Mouse (Mus musculus): ENCODE data around the gene Plekha7. TPM values are rescaled to one million over a fixed set of nuclear protein-coding genes. Genes with fewer than 3 reads are reported as not detected.

Plekha7 gene
- polyA plus RNA-seq (2016; fragmentation: Nextera tagmentation; extraction: Ambion mirVana) = 20.8 and 22.1 TPM in 2 replicates

DNA sequence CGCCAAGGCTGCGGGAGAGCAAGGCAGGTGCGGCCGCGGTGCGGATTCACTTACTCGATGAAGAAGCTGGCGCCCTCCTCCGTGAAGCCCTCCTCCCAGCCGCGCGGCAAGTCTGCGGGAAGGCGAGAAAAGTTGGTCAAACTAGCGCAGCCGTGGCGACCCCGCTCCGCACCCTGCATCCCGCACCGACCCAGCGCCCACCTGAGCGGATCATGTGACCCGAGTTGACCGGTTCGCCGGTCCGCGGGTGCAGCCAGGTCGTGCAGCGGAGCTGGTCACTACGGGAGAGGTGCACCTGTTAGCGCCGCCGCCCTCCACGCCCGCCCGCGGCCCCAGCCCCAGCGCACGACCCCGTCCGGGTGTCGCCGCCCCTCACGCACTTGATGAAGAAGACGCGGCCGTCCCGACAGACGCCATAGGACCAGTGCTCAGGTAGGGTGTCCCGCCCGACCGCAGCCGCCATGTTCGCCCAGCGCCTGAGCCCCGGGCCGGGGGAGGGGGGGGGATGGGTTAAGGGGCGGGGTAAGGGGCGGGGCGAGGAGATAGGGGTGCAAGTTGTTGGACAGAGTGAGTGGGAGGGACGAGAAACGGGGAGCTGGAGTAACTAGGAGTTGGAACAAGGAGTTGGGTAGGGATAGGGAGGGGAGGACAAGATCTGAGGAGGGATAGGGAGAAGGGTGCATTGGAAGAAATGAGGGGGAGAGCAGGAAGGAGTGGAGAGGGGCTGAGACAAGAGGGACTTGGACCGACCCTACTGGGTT lies at the start of gene Plekha7:
Plekha7 (minus strand) TSS at position 506 of the 761 bp plus-strand sequence.
- WGBS = under 1% methylated on average over 65 of the region's 65 CpGs

DNA sequence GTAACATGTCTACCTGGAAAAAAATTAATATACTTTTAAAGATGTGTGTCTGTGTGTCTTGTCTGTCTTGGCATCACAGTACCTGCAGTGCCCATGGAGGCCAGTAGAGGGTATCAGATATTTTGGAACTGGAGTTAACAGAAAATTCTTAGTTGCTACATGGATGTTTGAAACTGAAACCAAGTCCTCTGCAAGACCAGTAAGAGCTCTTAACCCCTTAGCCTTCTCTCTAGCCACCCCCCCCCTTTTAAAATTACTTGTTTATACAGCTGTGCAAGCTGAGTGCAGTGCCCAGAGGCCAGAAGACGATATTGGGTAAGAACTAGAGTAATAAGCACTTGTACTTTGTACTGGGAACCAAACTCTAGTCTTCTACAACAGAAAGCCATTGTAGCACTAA lies 28.1 kb upstream of the Plekha7 start:
- peaks cover 11% of the 10 kb centered on the region for H3K4me1 ChIP-seq (replicated peaks)
- H3K9me3 ChIP-seq = no peaks in the 10 kb centered on the region
- H3K27ac ChIP-seq = no peak overlapping the region
- peak; percentile 53 for DNase-seq (ENCODE audit: low spot score)
- WGBS = 75% methylated on average over 1 of the region's 1 CpGs
- H3K36me3 ChIP-seq = peaks cover 50% of the 10 kb centered on the region
- no peaks in the 10 kb centered on the region for H3K27me3 ChIP-seq (ENCODE audit: insufficient read depth, poor library complexity, severe bottlenecking)
- no peak overlapping the region for H3K4me3 ChIP-seq

More for the DNA sequence above, at the start of gene Plekha7:
- peak; percentile 86 for DNase-seq (ENCODE audit: low spot score)
- Histone ChIP-seq H3K4me1 (replicated peaks) (peaks cover 51% of the 10 kb centered on the region), H3K27me3 (ENCODE audit: insufficient read depth, poor library complexity, severe bottlenecking) (peaks cover 9% of the 10 kb centered on the region; the same call in 1 of the 2 replicates), H3K27ac (peak within 1 kb of the TSS; percentile 92), H3K9me3 (no peaks in the 10 kb centered on the region), H3K4me3 (peak within 1 kb of the TSS; percentile 88), H3K36me3 (no peaks in the 10 kb centered on the region)

DNA sequence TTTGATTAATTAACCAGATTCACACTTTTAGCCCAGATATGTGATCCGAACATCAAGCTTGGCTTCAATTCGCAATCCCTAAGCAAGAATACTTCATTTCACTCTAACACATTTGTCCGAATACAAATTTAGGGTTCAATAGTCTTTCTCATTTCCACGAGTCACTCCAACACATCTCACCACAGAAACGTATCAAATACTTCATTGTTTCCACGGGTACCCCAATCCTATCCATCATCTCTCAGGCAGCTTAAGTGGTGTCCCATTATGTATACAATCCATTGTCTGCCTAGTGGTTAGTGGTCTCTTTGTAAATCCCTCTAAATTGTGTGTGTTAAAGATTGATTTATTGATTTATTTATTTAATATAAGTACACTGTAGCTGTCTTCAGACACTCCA lies 27.0 kb upstream of the Plekha7 start:
- no peak overlapping the region for H3K27ac ChIP-seq
- peaks cover 11% of the 10 kb centered on the region for H3K4me1 ChIP-seq (replicated peaks)
- 80% methylated on average over 6 of the region's 6 CpGs for WGBS
- peaks cover 51% of the 10 kb centered on the region for H3K36me3 ChIP-seq
- DNase-seq (ENCODE audit: low spot score) = no peak
- H3K9me3 ChIP-seq = no peaks in the 10 kb centered on the region
- H3K27me3 ChIP-seq (ENCODE audit: insufficient read depth, poor library complexity, severe bottlenecking) = no peaks in the 10 kb centered on the region
- peak overlapping the region; percentile 91; the same call in 1 of the 2 replicates for H3K4me3 ChIP-seq

DNA sequence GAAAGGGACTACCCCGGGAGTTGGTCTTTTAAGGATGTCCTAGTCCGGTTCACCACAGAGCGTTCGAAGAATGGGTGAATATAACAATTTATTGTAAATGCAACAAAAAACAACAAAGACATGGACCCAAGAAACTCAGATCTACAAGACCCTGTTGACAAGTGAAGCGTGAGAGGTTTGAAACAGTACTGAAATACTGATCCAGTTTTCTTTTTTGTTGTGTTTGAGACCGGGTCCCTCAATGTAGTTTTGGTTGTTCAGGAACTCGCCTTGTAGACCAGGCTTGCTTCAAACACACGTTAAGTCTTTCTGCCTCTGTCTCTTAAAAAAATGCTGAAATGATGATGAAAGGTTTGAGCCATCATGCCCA lies 26.5 kb upstream of the Plekha7 start:
- H3K4me3 ChIP-seq = peak overlapping the region; percentile 91
- H3K4me1 ChIP-seq (replicated peaks) = peaks cover 11% of the 10 kb centered on the region
- H3K27ac ChIP-seq = peak overlapping the region; percentile 95
- 29% methylated on average over 8 of the region's 8 CpGs for WGBS
- no peak for DNase-seq (ENCODE audit: low spot score)
- no peaks in the 10 kb centered on the region for H3K27me3 ChIP-seq (ENCODE audit: insufficient read depth, poor library complexity, severe bottlenecking)
- no peaks in the 10 kb centered on the region for H3K9me3 ChIP-seq
- peaks cover 51% of the 10 kb centered on the region for H3K36me3 ChIP-seq

GRCm38 (mm10) chr7:116333713-116334668 lies 25.8 kb upstream of the Plekha7 start, which contains the start of gene Rps13:
TSS of gene Rps13 (minus strand) at chr7:116334195.
- Histone ChIP-seq H3K4me1 (replicated peaks) (peaks cover 11% of the 10 kb centered on the region), H3K36me3 (peaks cover 50% of the 10 kb centered on the region), H3K9me3 (no peaks in the 10 kb centered on the region), H3K27me3 (ENCODE audit: insufficient read depth, poor library complexity, severe bottlenecking) (no peaks in the 10 kb centered on the region), H3K4me3 (peak within 1 kb of the TSS; percentile 91), H3K27ac (peak within 1 kb of the TSS; percentile 95)
- under 1% methylated on average over 78 of the region's 78 CpGs for WGBS
- DNase-seq (ENCODE audit: low spot score) = peak; percentile 97

DNA sequence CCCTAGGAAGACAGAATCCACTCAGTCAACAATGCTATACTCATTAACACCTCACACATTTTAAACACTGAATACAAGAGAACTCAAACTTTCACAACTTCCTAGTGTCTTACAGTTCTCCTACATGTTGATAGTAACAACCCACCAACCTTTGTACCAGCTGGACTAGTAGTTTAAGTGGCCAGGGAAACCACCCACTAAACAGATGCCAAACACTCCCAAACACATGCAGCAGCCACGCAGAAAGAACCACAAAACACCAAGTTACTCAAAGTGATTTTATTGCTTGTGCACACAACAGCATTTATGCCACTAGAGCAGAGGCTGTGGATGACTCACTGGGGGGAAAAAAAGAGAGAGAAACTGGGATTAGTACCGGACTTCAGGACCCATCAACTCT lies 23.1 kb upstream of the Plekha7 start:
- no peak overlapping the region for H3K27ac ChIP-seq
- no peaks in the 10 kb centered on the region for H3K9me3 ChIP-seq
- no peak for DNase-seq (ENCODE audit: low spot score)
- peaks cover 11% of the 10 kb centered on the region for H3K4me1 ChIP-seq (replicated peaks)
- H3K4me3 ChIP-seq = no peak overlapping the region
- WGBS = 93% methylated on average over 2 of the region's 2 CpGs
- H3K27me3 ChIP-seq (ENCODE audit: insufficient read depth, poor library complexity, severe bottlenecking) = no peaks in the 10 kb centered on the region
- H3K36me3 ChIP-seq = peaks cover 58% of the 10 kb centered on the region

DNA sequence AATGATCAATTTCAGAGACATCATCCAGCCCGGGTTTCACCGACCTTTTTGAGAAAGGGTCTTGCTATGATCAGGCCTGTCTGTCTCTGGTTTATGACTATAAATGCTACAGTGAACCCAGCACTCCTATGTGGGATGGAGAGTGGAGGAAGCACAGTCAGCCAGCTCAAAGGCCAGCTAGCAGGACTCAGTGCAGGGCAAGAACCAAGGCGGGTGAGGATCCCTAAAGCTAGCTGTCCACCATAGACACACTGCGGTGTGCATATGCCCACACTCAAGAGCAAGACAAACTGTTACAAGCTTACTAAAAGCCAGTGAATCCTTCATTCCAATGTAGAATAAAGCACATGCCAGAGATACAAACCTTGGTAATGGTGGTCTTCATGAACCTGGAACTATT lies 21.7 kb upstream of the Plekha7 start:
- WGBS = 92% methylated on average over 4 of the region's 4 CpGs
- Histone ChIP-seq H3K27ac (no peak overlapping the region), H3K4me3 (no peak overlapping the region), H3K4me1 (replicated peaks) (peaks cover 11% of the 10 kb centered on the region), H3K9me3 (no peaks in the 10 kb centered on the region), H3K27me3 (ENCODE audit: insufficient read depth, poor library complexity, severe bottlenecking) (no peaks in the 10 kb centered on the region), H3K36me3 (peaks cover 56% of the 10 kb centered on the region)
- DNase-seq (ENCODE audit: low spot score) = no peak

DNA sequence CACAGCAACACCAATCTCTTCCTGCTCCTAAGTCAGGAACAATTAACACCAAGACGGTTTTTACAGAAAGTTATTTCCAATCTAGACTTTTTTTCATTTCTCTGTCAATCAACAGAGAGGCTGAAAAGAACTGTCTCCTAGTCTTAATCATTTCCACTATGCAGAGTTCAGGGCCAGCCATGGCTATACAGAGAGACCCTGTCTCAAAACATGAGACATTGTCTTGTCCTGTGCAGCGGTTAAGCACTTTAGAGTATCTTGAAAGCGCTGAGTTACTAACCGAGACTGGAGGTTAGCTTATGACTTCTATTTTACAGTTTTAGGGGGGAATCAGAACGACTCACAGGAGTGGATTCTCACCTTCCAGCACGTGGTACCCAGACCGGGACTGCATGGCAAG lies 20.6 kb upstream of the Plekha7 start:
- H3K27ac ChIP-seq = no peak overlapping the region
- WGBS = 74% methylated on average over 7 of the region's 7 CpGs
- H3K27me3 ChIP-seq (ENCODE audit: insufficient read depth, poor library complexity, severe bottlenecking) = no peaks in the 10 kb centered on the region
- no peak for DNase-seq (ENCODE audit: low spot score)
- peaks cover 56% of the 10 kb centered on the region for H3K36me3 ChIP-seq
- H3K4me3 ChIP-seq = no peak overlapping the region
- peaks cover 8% of the 10 kb centered on the region for H3K4me1 ChIP-seq (replicated peaks)
- H3K9me3 ChIP-seq = no peaks in the 10 kb centered on the region

DNA sequence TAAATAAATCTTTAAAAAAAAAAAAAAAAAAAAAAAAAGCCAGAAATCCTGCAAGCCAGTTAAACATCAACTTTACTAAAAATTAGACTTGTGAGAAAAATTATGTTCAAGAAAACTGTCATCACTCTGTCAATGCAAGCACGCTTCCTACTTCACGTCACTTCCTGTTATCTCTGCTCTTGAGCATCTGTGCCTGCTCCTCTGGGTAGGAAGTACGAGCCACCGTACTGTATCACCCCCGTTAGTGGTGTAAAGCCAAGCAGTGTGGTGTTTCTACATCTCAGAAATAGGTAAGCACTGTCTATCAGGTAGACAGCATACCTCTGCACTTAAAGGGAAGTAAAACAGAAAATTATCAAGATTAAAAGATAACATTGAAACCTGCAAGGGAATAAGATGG lies 19.7 kb upstream of the Plekha7 start:
- Histone ChIP-seq H3K9me3 (no peaks in the 10 kb centered on the region), H3K27me3 (ENCODE audit: insufficient read depth, poor library complexity, severe bottlenecking) (no peaks in the 10 kb centered on the region), H3K36me3 (peaks cover 55% of the 10 kb centered on the region), H3K27ac (no peak overlapping the region), H3K4me1 (replicated peaks) (peaks cover 5% of the 10 kb centered on the region), H3K4me3 (no peak overlapping the region)
- WGBS = 91% methylated on average over 5 of the region's 5 CpGs
- no peak for DNase-seq (ENCODE audit: low spot score)

DNA sequence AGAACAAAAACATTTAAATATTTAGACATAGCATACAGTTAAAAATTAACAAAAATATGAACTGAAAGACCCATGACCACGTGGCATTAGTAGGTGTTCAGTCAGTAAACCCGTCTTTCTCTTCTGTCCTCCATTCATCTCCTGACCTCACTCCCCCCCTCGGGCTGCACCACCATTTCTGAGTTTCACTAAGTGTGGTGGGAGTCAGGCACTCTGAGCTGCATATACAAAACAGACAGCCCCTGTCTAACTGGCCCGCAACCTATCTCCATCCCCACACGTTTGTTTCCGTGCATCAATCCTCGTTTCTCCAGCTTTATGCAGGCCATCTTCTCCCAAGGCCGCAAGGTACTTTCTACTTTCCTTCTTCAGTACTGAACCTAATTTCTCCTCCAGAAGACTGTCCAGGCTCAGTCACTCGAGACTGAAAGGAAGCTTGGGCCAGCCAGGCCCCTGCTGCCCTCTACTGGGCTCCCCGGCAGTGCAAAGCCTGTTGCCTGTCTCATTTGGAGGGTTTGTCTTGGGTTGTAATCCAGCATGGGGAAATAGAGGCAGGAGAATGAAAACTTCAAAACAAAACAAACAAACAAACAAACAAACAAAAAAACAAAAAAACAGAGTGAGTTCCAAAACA lies 15.3 kb upstream of the Plekha7 start:
- no peak overlapping the region for H3K27ac ChIP-seq
- peak; percentile 80 for DNase-seq (ENCODE audit: low spot score)
- no peaks in the 10 kb centered on the region for H3K4me1 ChIP-seq (replicated peaks)
- WGBS = 34% methylated on average over 10 of the region's 10 CpGs
- no peak overlapping the region for H3K4me3 ChIP-seq
- H3K27me3 ChIP-seq (ENCODE audit: insufficient read depth, poor library complexity, severe bottlenecking) = no peaks in the 10 kb centered on the region
- peaks cover 11% of the 10 kb centered on the region for H3K36me3 ChIP-seq
- no peaks in the 10 kb centered on the region for H3K9me3 ChIP-seq

DNA sequence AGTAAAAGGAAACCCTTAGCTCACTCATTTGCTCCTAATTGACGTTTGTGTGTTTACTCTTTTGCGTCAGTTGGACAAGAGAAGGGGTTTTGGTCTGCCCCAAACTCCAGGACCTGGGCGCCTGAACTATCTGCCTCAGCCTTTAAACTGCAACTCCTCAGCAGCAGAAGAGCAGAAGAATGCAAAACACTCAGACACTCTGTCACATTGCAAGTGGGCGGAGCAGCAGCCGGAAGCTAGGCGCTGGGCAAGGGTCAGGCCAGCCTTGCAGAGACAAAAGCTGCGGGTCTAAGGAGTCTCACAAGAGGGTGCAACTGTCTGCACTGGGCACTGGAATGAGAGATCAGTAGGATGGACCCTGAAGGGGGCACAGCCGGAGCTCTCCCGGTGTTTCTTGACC lies 1.3 kb upstream of the Plekha7 start:
- Histone ChIP-seq H3K4me1 (replicated peaks) (peaks cover 51% of the 10 kb centered on the region), H3K36me3 (no peaks in the 10 kb centered on the region), H3K4me3 (peak overlapping the region; percentile 88), H3K27ac (peak overlapping the region; percentile 73), H3K27me3 (ENCODE audit: insufficient read depth, poor library complexity, severe bottlenecking) (peaks cover 9% of the 10 kb centered on the region; the same call in 1 of the 2 replicates), H3K9me3 (no peaks in the 10 kb centered on the region)
- peak; percentile 66 for DNase-seq (ENCODE audit: low spot score)
- WGBS = 7% methylated on average over 9 of the region's 9 CpGs

- H3K4me3 ChIP-seq = peak overlapping the region; percentile 88
- H3K27ac ChIP-seq = peak overlapping the region; percentile 92
- DNase-seq (ENCODE audit: low spot score) = peak; percentile 24
- no peaks in the 10 kb centered on the region for H3K9me3 ChIP-seq
- H3K27me3 ChIP-seq (ENCODE audit: insufficient read depth, poor library complexity, severe bottlenecking) = peaks cover 9% of the 10 kb centered on the region; the same call in 1 of the 2 replicates
- 4% methylated on average over 16 of the region's 16 CpGs for WGBS
- H3K4me1 ChIP-seq (replicated peaks) = peaks cover 51% of the 10 kb centered on the region
- no peaks in the 10 kb centered on the region for H3K36me3 ChIP-seq
Measured at GRCm38 (mm10) chr7:116308632-116308991, 436 bp upstream of the Plekha7 start.

Measured in hindbrain, embryonic 10.5 days (tissue).